Mouse (Mus musculus): ENCODE measurements at regions not wholly inside any gene's neighbourhood (a gene's known extent, or its start where the extent isn't known, plus 50 kb on each side); places are given as distances from the start of the nearest gene placed in this dataset.

GRCm38 (mm10) chr7:145108994-145109393 is 98.9 kb downstream of the 1810010D01Rik start:
- Histone ChIP-seq H3K9me3 (replicated peaks; ENCODE audit: insufficient read depth, low read length) (no peaks in the 10 kb centered on the region), H3K27me3 (ENCODE audit: control insufficient read depth in 1 of 2, insufficient read depth in 2 of 2, low read length in 2 of 2) (no peaks in the 10 kb centered on the region), H3K36me3 (ENCODE audit: control insufficient read depth in 1 of 2, insufficient read depth in 2 of 2, low read length in 2 of 2) (no peaks in the 10 kb centered on the region), H3K4me3 (ENCODE audit: control insufficient read depth in 1 of 2, insufficient read depth in 1 of 2, low read depth in 2 of 2, low read length in 2 of 2) (no peak overlapping the region), H3K79me2 (ENCODE audit: control insufficient read depth, insufficient read depth, low read length, poor library complexity) (no peaks in the 10 kb centered on the region), H3K4me1 (ENCODE audit: control insufficient read depth in 1 of 2, insufficient read depth in 2 of 2, low read length in 2 of 2) (no peaks in the 10 kb centered on the region), H3K9ac (ENCODE audit: control insufficient read depth, low read depth, low read length, poor library complexity, severe bottlenecking) (no peak overlapping the region), H3K27ac (ENCODE audit: control insufficient read depth, low read depth, low read length) (no peak overlapping the region)
- DNase-seq (ENCODE audit: low read depth, low spot score), result no peak
- TF ChIP-seq GATA1 (IDR thresholded peaks at IDR 0.05; ENCODE audit: low read depth, low read length) (no peak), MYC (IDR thresholded peaks at IDR 0.05; ENCODE audit: low read depth, low read length) (no peak), TBP (IDR thresholded peaks at IDR 0.05; ENCODE audit: low read depth, low read length) (no peak), CHD2 (IDR thresholded peaks at IDR 0.05; ENCODE audit: low read length) (no peak), NRF1 (IDR thresholded peaks at IDR 0.05; ENCODE audit: insufficient read depth, low read depth, low read length, poor library complexity, severe bottlenecking) (no peak), ZMIZ1 (IDR thresholded peaks at IDR 0.05; ENCODE audit: low read depth, low read length) (no peak), MXI1 (IDR thresholded peaks at IDR 0.05; ENCODE audit: low read depth, low read length) (no peak), POLR2AphosphoS5 (IDR thresholded peaks at IDR 0.05; ENCODE audit: borderline replicate concordance, low read depth, low read length) (no peak), ZKSCAN1 (IDR thresholded peaks at IDR 0.05; ENCODE audit: low read depth, low read length) (no peak), MAZ (IDR thresholded peaks at IDR 0.05; ENCODE audit: low read depth, low read length) (no peak), NELFE (IDR thresholded peaks at IDR 0.05; ENCODE audit: low read depth, low read length) (no peak), E2F4 (IDR thresholded peaks at IDR 0.05; ENCODE audit: borderline replicate concordance, low read depth, low read length) (no peak), SMC3 (IDR thresholded peaks at IDR 0.05; ENCODE audit: low read depth, low read length) (no peak), BHLHE40 (IDR thresholded peaks at IDR 0.05; ENCODE audit: borderline replicate concordance, low read depth, low read length) (no peak), GABPA (IDR thresholded peaks at IDR 0.05; ENCODE audit: low read depth, low read length) (no peak), POLR2A (IDR thresholded peaks at IDR 0.05; ENCODE audit: control insufficient read depth in 1 of 2, insufficient read depth in 1 of 2, low read depth in 1 of 2, low read length in 2 of 2, poor library complexity in 1 of 2) (no peak), TCF12 (IDR thresholded peaks at IDR 0.05; ENCODE audit: low read depth, low read length) (no peak)

GRCm38 (mm10) chr7:145107575-145108170 is 100.2 kb downstream of the 1810010D01Rik start:
- H3K4me3 ChIP-seq (ENCODE audit: control insufficient read depth in 1 of 2, insufficient read depth in 1 of 2, low read depth in 2 of 2, low read length in 2 of 2), result no peak overlapping the region
- H3K36me3 ChIP-seq (ENCODE audit: control insufficient read depth in 1 of 2, insufficient read depth in 2 of 2, low read length in 2 of 2), result no peaks in the 10 kb centered on the region
- DNase-seq (ENCODE audit: low read depth, low spot score), result no peak
- H3K27ac ChIP-seq (ENCODE audit: control insufficient read depth, low read depth, low read length), result no peak overlapping the region
- H3K9me3 ChIP-seq (replicated peaks; ENCODE audit: insufficient read depth, low read length), result no peaks in the 10 kb centered on the region
- H3K27me3 ChIP-seq (ENCODE audit: control insufficient read depth in 1 of 2, insufficient read depth in 2 of 2, low read length in 2 of 2), result no peaks in the 10 kb centered on the region
- TF ChIP-seq MAZ (IDR thresholded peaks at IDR 0.05; ENCODE audit: low read depth, low read length) (no peak), MEF2A (IDR thresholded peaks at IDR 0.05; ENCODE audit: extremely low read depth, insufficient replicate concordance, low read depth, low read length, poor library complexity, severe bottlenecking) (no peak), GABPA (IDR thresholded peaks at IDR 0.05; ENCODE audit: low read depth, low read length) (no peak), ELF1 (IDR thresholded peaks at IDR 0.05; ENCODE audit: low read depth, low read length) (no peak), ZKSCAN1 (IDR thresholded peaks at IDR 0.05; ENCODE audit: low read depth, low read length) (no peak), SMC3 (IDR thresholded peaks at IDR 0.05; ENCODE audit: low read depth, low read length) (no peak), CHD2 (IDR thresholded peaks at IDR 0.05; ENCODE audit: low read length) (no peak), MAFK (IDR thresholded peaks at IDR 0.05; ENCODE audit: borderline replicate concordance, low read depth, low read length) (no peak), E2F4 (IDR thresholded peaks at IDR 0.05; ENCODE audit: borderline replicate concordance, low read depth, low read length) (no peak), HCFC1 (IDR thresholded peaks at IDR 0.05; ENCODE audit: low read depth, low read length) (no peak), GATA1 (IDR thresholded peaks at IDR 0.05; ENCODE audit: low read depth, low read length) (no peak), ETS1 (IDR thresholded peaks at IDR 0.05; ENCODE audit: low read depth, low read length) (no peak), CTCF (IDR thresholded peaks at IDR 0.05 in 2 of 3, conservative IDR thresholded peaks at IDR 0.05 in 1 of 3; ENCODE audit: control insufficient read depth in 1 of 3, insufficient read depth in 1 of 3, low read depth in 2 of 3, low read length in 3 of 3, poor library complexity in 1 of 3, severe bottlenecking in 1 of 3) (no peak), POLR2AphosphoS5 (IDR thresholded peaks at IDR 0.05; ENCODE audit: borderline replicate concordance, low read depth, low read length) (no peak), RAD21 (IDR thresholded peaks at IDR 0.05; ENCODE audit: low read depth, low read length) (no peak)
- no peak overlapping the region for H3K9ac ChIP-seq (ENCODE audit: control insufficient read depth, low read depth, low read length, poor library complexity, severe bottlenecking)
- no peaks in the 10 kb centered on the region for H3K4me1 ChIP-seq (ENCODE audit: control insufficient read depth in 1 of 2, insufficient read depth in 2 of 2, low read length in 2 of 2)
- H3K79me2 ChIP-seq (ENCODE audit: control insufficient read depth, insufficient read depth, low read length, poor library complexity), result no peaks in the 10 kb centered on the region
